Mouse (Mus musculus) CH12.LX (cell line): ENCODE data around the gene 6030445D17Rik. TPM values are rescaled to one million over a fixed set of nuclear protein-coding genes. Genes with fewer than 3 reads are reported as not detected.
A peak's percentile ranks its signal among the peaks of the same experiment; 100 is the strongest.

Experiments used
- DNase-seq: peaks from one replicate; pipeline ENCODE4 v3.0.0-alpha.2; 2013; ENCODE audit errors: extremely low read depth
- H3K27ac ChIP-seq: 2 replicates; pipeline ENCODE4 v1.5.1; 2012; ENCODE audit warnings: low read depth, mild to moderate bottlenecking, control low read depth, moderate library complexity; ENCODE audit not compliant: insufficient read depth
- H3K27me3 ChIP-seq: replicated peaks from 2 replicates; pipeline ENCODE3; 2012; ENCODE audit warnings: inconsistent platforms
- H3K36me3 ChIP-seq, 2 experiments: replicated peaks in 1 of 2; 2 replicates each; pipeline versions ENCODE3 to v1.6.1; 2012; ENCODE audit warnings: inconsistent platforms in 1 of 2, low read length in 1 of 2, mild to moderate bottlenecking in 1 of 2, mixed read lengths in 1 of 2, moderate library complexity in 1 of 2; ENCODE audit not compliant: control insufficient read depth in 1 of 2, insufficient read depth in 1 of 2
- H3K4me1 ChIP-seq, 2 experiments: 2 replicates each; pipeline ENCODE4 v1.6.1; 2012; ENCODE audit warnings: inconsistent platforms in 1 of 2, moderate library complexity in 1 of 2; ENCODE audit not compliant: insufficient read depth in 2 of 2, control insufficient read depth in 1 of 2
- H3K4me2 ChIP-seq: 2 replicates; pipeline ENCODE4 v1.6.1; 2012; ENCODE audit warnings: low read depth, mild to moderate bottlenecking, control low read depth; ENCODE audit not compliant: poor library complexity, insufficient read depth, severe bottlenecking
- H3K4me3 ChIP-seq, 3 experiments: fragments of 150-350 bp in 1 of 3; sonication (generic) in 1 of 3; replicated peaks in 1 of 3; 2 replicates each; pipeline versions ENCODE3 to v1.5.1; 2011 to 2012; ENCODE audit warnings: low read depth in 2 of 3, low read length in 2 of 3, mild to moderate bottlenecking in 2 of 3, moderate library complexity in 2 of 3, control low read depth in 1 of 3, improper control_type of control experiment in 1 of 3, inconsistent platforms in 1 of 3, mixed read lengths in 1 of 3; ENCODE audit not compliant: poor library complexity in 1 of 3
- H3K79me2 ChIP-seq: replicated peaks from 2 replicates; pipeline ENCODE4 v1.6.1; 2012; ENCODE audit warnings: mild to moderate bottlenecking, moderate library complexity; ENCODE audit not compliant: control insufficient read depth, poor library complexity, insufficient read depth, severe bottlenecking; ENCODE audit errors: extremely low read depth
- H3K9ac ChIP-seq: 2 replicates; pipeline ENCODE4 v1.6.1; 2012; ENCODE audit warnings: low read depth, mild to moderate bottlenecking, control low read depth, moderate library complexity; ENCODE audit not compliant: insufficient read depth
- H3K9me3 ChIP-seq: replicated peaks from 2 replicates; pipeline ENCODE3; 2012; ENCODE audit warnings: low read length, inconsistent platforms, mixed read lengths
- CHD1 ChIP-seq: IDR thresholded peaks from 2 replicates; pipeline ENCODE4 v1.6.1; 2012; ENCODE audit warnings: low read depth, low read length, improper control_type of control experiment, inconsistent platforms
- CHD2 ChIP-seq: IDR thresholded peaks from 2 replicates; pipeline ENCODE4 v1.6.1; 2011; ENCODE audit warnings: low read length, improper control_type of control experiment
- CTCF ChIP-seq, 2 experiments: IDR thresholded peaks in 1 of 2; conservative IDR thresholded peaks in 1 of 2; 2 replicates each; pipeline ENCODE4 v1.5.1; 2011 to 2012; ENCODE audit warnings: low read depth in 2 of 2, low read length in 2 of 2, improper control_type of control experiment in 1 of 2, inconsistent platforms in 1 of 2, mild to moderate bottlenecking in 1 of 2, moderate library complexity in 1 of 2
- E2F4 ChIP-seq: IDR thresholded peaks from 2 replicates; pipeline ENCODE4 v1.6.1; 2011; ENCODE audit warnings: low read depth, low read length, improper control_type of control experiment; ENCODE audit not compliant: insufficient replicate concordance
- EP300 ChIP-seq: IDR thresholded peaks from 2 replicates; pipeline ENCODE4 v1.6.1; 2011; ENCODE audit warnings: low read length, improper control_type of control experiment
- GABPA ChIP-seq: IDR thresholded peaks from 2 replicates; pipeline ENCODE4 v1.6.1; 2012; ENCODE audit warnings: low read depth, low read length, improper control_type of control experiment, inconsistent platforms; ENCODE audit not compliant: insufficient replicate concordance
- HCFC1 ChIP-seq: IDR thresholded peaks from 2 replicates; pipeline ENCODE4 v1.6.1; 2012; ENCODE audit warnings: low read depth, mild to moderate bottlenecking, inconsistent platforms, low read length, improper control_type of control experiment
- IRF4 ChIP-seq: IDR thresholded peaks from 2 replicates; pipeline ENCODE4 v1.6.1; 2014; ENCODE audit warnings: low read depth, mild to moderate bottlenecking, inconsistent platforms, low read length, improper control_type of control experiment
- JUN ChIP-seq: IDR thresholded peaks from 2 replicates; pipeline ENCODE4 v1.6.1; 2011; ENCODE audit warnings: low read depth, mild to moderate bottlenecking, low read length, improper control_type of control experiment, moderate library complexity; ENCODE audit not compliant: insufficient read depth
- KAT2A ChIP-seq: IDR thresholded peaks from 2 replicates; pipeline ENCODE4 v1.6.1; 2012; ENCODE audit warnings: low read length, improper control_type of control experiment, inconsistent platforms; ENCODE audit not compliant: insufficient replicate concordance
- MAFK ChIP-seq: IDR thresholded peaks from 2 replicates; pipeline ENCODE4 v1.6.1; 2011; ENCODE audit warnings: low read length, improper control_type of control experiment; ENCODE audit not compliant: insufficient replicate concordance
- MAX ChIP-seq: IDR thresholded peaks from 2 replicates; pipeline ENCODE4 v1.6.1; 2011; ENCODE audit warnings: low read length, improper control_type of control experiment
- MEF2A ChIP-seq: IDR thresholded peaks from 2 replicates; pipeline ENCODE4 v1.6.1; 2014; ENCODE audit warnings: low read depth, mild to moderate bottlenecking, inconsistent platforms, low read length, improper control_type of control experiment, borderline replicate concordance
- MXI1 ChIP-seq: IDR thresholded peaks from 2 replicates; pipeline ENCODE4 v1.6.1; 2011; ENCODE audit warnings: mild to moderate bottlenecking, low read depth, low read length, improper control_type of control experiment
- MYC ChIP-seq: IDR thresholded peaks from 2 replicates; pipeline ENCODE4 v1.6.1; 2011; ENCODE audit warnings: low read depth, mild to moderate bottlenecking, improper control_type of control experiment, low read length
- NRF1 ChIP-seq: IDR thresholded peaks from 2 replicates; pipeline ENCODE4 v1.6.1; 2014; ENCODE audit warnings: low read depth, mild to moderate bottlenecking, inconsistent platforms, low read length, improper control_type of control experiment, moderate library complexity
- POLR2A ChIP-seq: IDR thresholded peaks from 2 replicates; pipeline ENCODE4 v1.6.1; 2011; ENCODE audit warnings: low read depth, mild to moderate bottlenecking, improper control_type of control experiment, low read length
- POLR2AphosphoS2 ChIP-seq: IDR thresholded peaks from 2 replicates; pipeline ENCODE4 v1.6.1; 2011; ENCODE audit warnings: low read depth, low read length, improper control_type of control experiment
- RAD21 ChIP-seq: IDR thresholded peaks from 2 replicates; pipeline ENCODE4 v1.6.1; 2011; ENCODE audit warnings: low read depth, mild to moderate bottlenecking, low read length, improper control_type of control experiment, moderate library complexity
- RCOR1 ChIP-seq: conservative IDR thresholded peaks from 2 replicates; pipeline ENCODE4 v1.6.1; 2012; ENCODE audit warnings: low read depth, mild to moderate bottlenecking, inconsistent platforms, low read length, improper control_type of control experiment
- SIN3A ChIP-seq: IDR thresholded peaks from 2 replicates; pipeline ENCODE4 v1.6.1; 2012; ENCODE audit warnings: low read length, improper control_type of control experiment, inconsistent platforms
- SMC3 ChIP-seq: IDR thresholded peaks from 2 replicates; pipeline ENCODE4 v1.6.1; 2011; ENCODE audit warnings: low read depth, low read length, improper control_type of control experiment
- TBP ChIP-seq: conservative IDR thresholded peaks from 2 replicates; pipeline ENCODE4 v1.6.1; 2011; ENCODE audit warnings: low read depth, low read length, improper control_type of control experiment
- UBTF ChIP-seq: IDR thresholded peaks from 2 replicates; pipeline ENCODE4 v1.6.1; 2012; ENCODE audit warnings: low read depth, mild to moderate bottlenecking, inconsistent platforms, low read length, improper control_type of control experiment, moderate library complexity
- ZC3H11A ChIP-seq: IDR thresholded peaks from 2 replicates; pipeline ENCODE4 v1.6.1; 2012; ENCODE audit warnings: low read depth, mild to moderate bottlenecking, inconsistent platforms, low read length, improper control_type of control experiment
- ZKSCAN1 ChIP-seq: IDR thresholded peaks from 2 replicates; pipeline ENCODE4 v1.6.1; 2012; ENCODE audit warnings: low read depth, inconsistent platforms, low read length, improper control_type of control experiment, borderline replicate concordance
- ZMIZ1 ChIP-seq: IDR thresholded peaks from 2 replicates; pipeline ENCODE4 v1.6.1; 2012; ENCODE audit warnings: low read depth, mild to moderate bottlenecking, inconsistent platforms, low read length, improper control_type of control experiment
- ZNF384 ChIP-seq: IDR thresholded peaks from 2 replicates; pipeline ENCODE4 v1.6.1; 2012; ENCODE audit warnings: low read depth, low read length, improper control_type of control experiment, inconsistent platforms
- dilution Hi-C: fragments of 300-500 bp; cut with MboI; formaldehyde crosslinking; loops from 2 replicates; pipeline ENCODE4 v1.14.3; 2020; ENCODE audit warnings: low sequenced_read_pairs; ENCODE audit not compliant: extremely low pct_unique_long_range_greater_than_20kb, extremely low pct_ligation_motif_present
- in situ Hi-C: fragments of 300-500 bp; cut with MboI; formaldehyde crosslinking; loops from 3 replicates; pipeline ENCODE4 v1.14.3; 2019; ENCODE audit warnings: low sequenced_read_pairs, low pct_ligation_motif_present, low pct_unique_long_range_greater_than_20kb, mixed read lengths
- polyA plus RNA-seq: library from polyadenylated mRNA; unstranded; fragments of >175 nt; gene quantifications from 2 replicates; pipeline ENCODE4 v1.2.1, GENCODE M21; 2012; ENCODE audit warnings: low read depth; ENCODE audit not compliant: insufficient read length
- total RNA-seq, 2 experiments: library from RNA; depleted of rRNA; stranded (reverse); fragments of 300-350 nt in 1 of 2; fragments of >200 nt in 1 of 2; gene quantifications; 2 replicates each; pipeline ENCODE4 v1.2.3; 2012 to 2014

6030445D17Rik gene
- total and polyA plus RNA-seq, 3 experiments: not detected

DNA sequence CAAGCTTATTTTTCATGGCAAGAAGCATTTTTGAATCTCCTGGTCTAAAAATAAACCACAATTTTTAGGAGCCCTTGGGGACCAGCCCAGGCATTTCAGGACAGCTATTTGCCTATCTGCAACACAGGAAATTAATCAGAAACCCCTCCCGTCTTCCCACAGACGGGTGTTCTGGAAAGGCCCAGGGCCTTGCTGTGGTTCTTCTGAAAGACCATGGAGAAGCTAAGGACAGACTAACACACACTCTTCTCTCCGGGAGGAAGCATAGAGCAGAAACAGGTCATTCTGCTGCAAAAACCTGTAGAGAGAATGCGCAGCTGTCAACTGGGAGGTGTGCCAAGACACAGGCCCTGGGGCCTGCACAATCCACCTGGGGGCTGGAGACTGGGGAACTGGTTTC, 4.2 kb downstream of the 6030445D17Rik start:
- no peak for DNase-seq

DNA sequence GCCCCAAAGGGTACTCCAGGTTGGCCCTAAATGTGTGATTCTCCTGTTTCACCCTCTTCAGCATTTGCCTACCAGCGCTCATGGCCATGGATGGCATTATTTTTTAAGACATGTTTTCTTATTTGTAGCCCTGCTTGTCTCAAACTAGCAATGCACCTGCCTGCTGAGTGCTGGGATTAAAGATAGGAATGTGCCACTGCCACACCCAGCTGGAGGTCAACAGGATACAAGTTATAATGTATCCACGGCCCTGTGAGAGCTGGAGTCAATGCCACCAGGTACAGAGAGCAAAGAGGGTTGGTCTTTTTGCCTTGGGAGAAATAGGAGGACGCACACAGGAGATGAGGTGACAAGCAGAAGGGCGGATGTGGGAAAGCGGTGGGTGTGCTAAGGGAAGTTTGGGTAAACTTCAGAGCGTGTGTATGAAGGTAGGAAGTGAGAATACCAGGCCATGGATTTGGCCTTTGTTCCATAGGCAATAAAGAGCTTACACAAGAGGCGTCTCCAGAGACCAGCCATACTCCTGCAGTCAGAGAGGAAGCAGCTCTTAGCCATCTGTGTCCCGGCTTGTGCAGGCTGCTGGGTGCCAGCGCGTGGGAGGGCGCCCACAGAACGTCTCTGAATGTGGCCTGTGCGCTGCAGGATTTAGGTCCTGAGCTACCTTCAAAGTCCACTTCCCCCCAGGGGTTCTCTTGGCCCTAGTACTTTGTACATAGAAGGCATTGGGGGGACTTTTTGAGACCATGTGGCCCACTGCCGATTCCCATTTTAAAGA, 6.7 kb downstream of the 6030445D17Rik start:
- Histone ChIP-seq H3K27ac (no peak overlapping the region), H3K36me3 (no peaks in the 10 kb centered on the region), H3K9me3 (no peaks in the 10 kb centered on the region), H3K4me2 (peak overlapping the region; percentile 5; the same call in 1 of the 2 replicates), H3K4me1 (peaks cover 0 to 25% of the 10 kb centered on the region in 2 experiments; a peak in 3 of 4 replicates), H3K9ac (no peak overlapping the region), H3K79me2 (peaks cover 5% of the 10 kb centered on the region; the same call in 1 of the 2 replicates), H3K27me3 (peaks cover 14% of the 10 kb centered on the region), H3K4me3 (no peak overlapping the region)
- TF ChIP-seq ZNF384: no peak
- no peak for TF ChIP-seq MXI1
- no peak for TF ChIP-seq RAD21
- no peak for TF ChIP-seq NRF1
- TF ChIP-seq GABPA: no peak
- TF ChIP-seq MAFK: no peak
- no peak for TF ChIP-seq MAX
- TF ChIP-seq CHD2: no peak
- TF ChIP-seq EP300: no peak
- no peak for TF ChIP-seq JUN
- TF ChIP-seq E2F4: no peak
- TF ChIP-seq CTCF (conservative IDR thresholded peaks at IDR 0.05 in 1 of 2, IDR thresholded peaks at IDR 0.05 in 1 of 2; ENCODE audit: low read depth in 2 of 2, low read length in 2 of 2): no peak
- TF ChIP-seq POLR2A: no peak
- no peak for TF ChIP-seq ZMIZ1
- TF ChIP-seq POLR2AphosphoS2: no peak
- no peak for TF ChIP-seq KAT2A
- no peak for TF ChIP-seq RCOR1
- no peak for TF ChIP-seq HCFC1
- in situ Hi-C loops (no loop called here), dilution Hi-C loops (no loop called here)
- no peak for DNase-seq

More for the DNA sequence above, 4.2 kb downstream of the 6030445D17Rik start:
- TF ChIP-seq HCFC1 (no peak), E2F4 (no peak), IRF4 (no peak), UBTF (no peak), SIN3A (no peak), MXI1 (no peak), TBP (no peak), CHD1 (no peak), ZKSCAN1 (no peak), MEF2A (no peak), MAFK (no peak), SMC3 (no peak), MYC (no peak), NRF1 (no peak), ZC3H11A (no peak)
- Histone ChIP-seq H3K9ac (no peak overlapping the region), H3K9me3 (no peaks in the 10 kb centered on the region), H3K79me2 (0 out of 2 replicates have a peak, but pooled peaks cover 2% of the 10 kb centered on the region), H3K4me1 (peaks cover 0 to 23% of the 10 kb centered on the region in 2 experiments; a peak in 3 of 4 replicates), H3K36me3 (no peaks in the 10 kb centered on the region), H3K4me3 (no peak overlapping the region), H3K27ac (no peak overlapping the region), H3K27me3 (peaks cover 7% of the 10 kb centered on the region), H3K4me2 (no peak overlapping the region)
- dilution Hi-C loops (no loop called here), in situ Hi-C loops (no loop called here)
